Mouse (Mus musculus) liver, embryonic 11.5 days (tissue): ENCODE data around the gene Fam222a. TPM values are rescaled to one million over a fixed set of nuclear protein-coding genes. Genes with fewer than 3 reads are reported as not detected.

Source experiments
- ATAC-seq: fragments of 200-750 bp; cut with Nextera tagmentation; replicated peaks from 2 replicates; pipeline ENCODE4 v1.8.0; 2017; ENCODE audit warnings: moderate number of reproducible peaks, mild to moderate bottlenecking, moderate TSS enrichment, moderate library complexity; ENCODE audit not compliant: low FRiP score
- DNase-seq: peaks from one replicate; pipeline ENCODE4 v3.0.0-alpha.2; 2017; ENCODE audit warnings: low spot score
- H3K27ac ChIP-seq: fragments of 300-500 bp; sonication (generic); 2 replicates; pipeline ENCODE4 v1.5.1; 2014; ENCODE audit warnings: mild to moderate bottlenecking, low read depth, low read length, control low read depth
- H3K27me3 ChIP-seq: fragments of 300-500 bp; sonication (generic); replicated peaks from 2 replicates; pipeline ENCODE4 v1.6.1; 2014; ENCODE audit warnings: low read length, mixed read lengths; ENCODE audit not compliant: control insufficient read depth, insufficient read depth
- H3K36me3 ChIP-seq: fragments of 300-500 bp; sonication (generic); 2 replicates; pipeline ENCODE4 v1.6.1; 2014; ENCODE audit warnings: mild to moderate bottlenecking, low read length, moderate library complexity, mixed read lengths; ENCODE audit not compliant: control insufficient read depth, insufficient read depth
- H3K4me1 ChIP-seq: fragments of 300-500 bp; sonication (generic); replicated peaks from 2 replicates; pipeline ENCODE4 v1.6.1; 2014; ENCODE audit warnings: low read length, mixed read lengths; ENCODE audit not compliant: control insufficient read depth, insufficient read depth
- H3K4me2 ChIP-seq: fragments of 300-500 bp; sonication (generic); 2 replicates; pipeline ENCODE4 v1.6.1; 2014; ENCODE audit warnings: mild to moderate bottlenecking, control low read depth, moderate library complexity
- H3K4me3 ChIP-seq: fragments of 300-500 bp; sonication (generic); 2 replicates; pipeline ENCODE4 v1.5.1; 2014; ENCODE audit warnings: low read depth, low read length, control low read depth
- H3K9ac ChIP-seq: fragments of 300-500 bp; sonication (generic); 2 replicates; pipeline ENCODE4 v1.6.1; 2014; ENCODE audit warnings: low read depth, low read length, control low read depth
- H3K9me3 ChIP-seq: fragments of 300-500 bp; sonication (generic); 2 replicates; pipeline ENCODE4 v1.6.1; 2016; ENCODE audit warnings: low read length, inconsistent platforms, mixed read lengths; ENCODE audit not compliant: control insufficient read depth
- WGBS: fragments of 180-500 bp; shearing (Covaris S2); extraction: QIAGEN DNeasy Blood & Tissue Kit; methylation state at CpG from one replicate; pipeline ENCODE4 v1.1.7; 2014; 5-methylcytosine and 5-hydroxymethylcytosine counted together
- polyA plus RNA-seq: library from polyadenylated mRNA; unstranded; fragments of >200 nt; fragmentation: Nextera tagmentation; extraction: Ambion mirVana; gene quantifications from 2 replicates; pipeline ENCODE4 v1.2.1, GENCODE M21; 2014

Gene Fam222a
- polyA plus RNA-seq, 1 experiment from 2014 or later, result 2.3 TPM

GRCm38 (mm10) chr5:114597652-114598051 is 29.8 kb downstream of the Fam222a start:
- DNase-seq, result no peak
- H3K9me3 ChIP-seq, result no peaks in the 10 kb centered on the region
- H3K36me3 ChIP-seq, result no peaks in the 10 kb centered on the region
- WGBS, result 45% methylated on average over 6 of the region's 6 CpGs
- no peak for ATAC-seq
- H3K4me1 ChIP-seq, result peaks cover 36% of the 10 kb centered on the region
- H3K27me3 ChIP-seq, result 0 out of 2 replicates have a peak, but pooled peaks cover 2% of the 10 kb centered on the region
- H3K4me3 ChIP-seq, result no peak overlapping the region
- H3K27ac ChIP-seq, result 0 out of 2 replicates have a peak overlapping the region, but pooled peaks have one; percentile 39
- no peak overlapping the region for H3K9ac ChIP-seq
- H3K4me2 ChIP-seq, result no peak overlapping the region

- WGBS, result 81% methylated on average over 8 of the region's 8 CpGs
- peaks cover 7% of the 10 kb centered on the region; the same call in 1 of the 2 replicates for H3K4me1 ChIP-seq
- no peaks in the 10 kb centered on the region for H3K9me3 ChIP-seq
- H3K36me3 ChIP-seq, result no peaks in the 10 kb centered on the region
- ATAC-seq (no peak), DNase-seq (no peak)
- H3K9ac ChIP-seq, result no peak overlapping the region
- H3K27ac ChIP-seq, result no peak overlapping the region
- no peak overlapping the region for H3K4me2 ChIP-seq
- H3K27me3 ChIP-seq, result no peaks in the 10 kb centered on the region
- no peak overlapping the region for H3K4me3 ChIP-seq
These were observed 34.2 kb downstream of the Fam222a start for GRCm38 (mm10) chr5:114602012-114602411.

GRCm38 (mm10) chr5:114603975-114604374 is 36.2 kb downstream of the Fam222a start:
- no peaks in the 10 kb centered on the region for H3K36me3 ChIP-seq
- no peak overlapping the region for H3K4me2 ChIP-seq
- no peaks in the 10 kb centered on the region for H3K27me3 ChIP-seq
- DNase-seq, result no peak
- H3K9ac ChIP-seq, result no peak overlapping the region
- 0 out of 2 replicates have a peak, but pooled peaks cover 2% of the 10 kb centered on the region for H3K4me1 ChIP-seq
- H3K4me3 ChIP-seq, result no peak overlapping the region
- H3K9me3 ChIP-seq, result no peaks in the 10 kb centered on the region
- no peak for ATAC-seq
- WGBS, result 75% methylated on average over 5 of the region's 5 CpGs
- no peak overlapping the region for H3K27ac ChIP-seq

GRCm38 (mm10) chr5:114604781-114605290 is 37.0 kb downstream of the Fam222a start:
- no peaks in the 10 kb centered on the region; the same call in 1 of the 2 replicates for H3K27me3 ChIP-seq
- WGBS, result 42% methylated on average over 11 of the region's 11 CpGs
- no peak overlapping the region for H3K4me2 ChIP-seq
- no peaks in the 10 kb centered on the region for H3K9me3 ChIP-seq
- no peak overlapping the region for H3K4me3 ChIP-seq
- no peak overlapping the region for H3K9ac ChIP-seq
- ATAC-seq (no peak), DNase-seq (no peak)
- 0 out of 2 replicates have a peak, but pooled peaks cover 2% of the 10 kb centered on the region for H3K4me1 ChIP-seq
- H3K36me3 ChIP-seq, result no peaks in the 10 kb centered on the region
- H3K27ac ChIP-seq, result no peak overlapping the region

GRCm38 (mm10) chr5:114605981-114606380 is 38.2 kb downstream of the Fam222a start:
- 72% methylated on average over 6 of the region's 6 CpGs for WGBS
- DNase-seq (no peak), ATAC-seq (no peak)
- Histone ChIP-seq H3K9me3 (no peaks in the 10 kb centered on the region), H3K27ac (no peak overlapping the region), H3K4me2 (no peak overlapping the region), H3K9ac (no peak overlapping the region), H3K36me3 (no peaks in the 10 kb centered on the region), H3K4me1 (0 out of 2 replicates have a peak, but pooled peaks cover 2% of the 10 kb centered on the region), H3K27me3 (no peaks in the 10 kb centered on the region; the same call in 1 of the 2 replicates), H3K4me3 (no peak overlapping the region)

- H3K4me3 ChIP-seq, result no peak overlapping the region
- 77% methylated on average over 8 of the region's 8 CpGs for WGBS
- ATAC-seq (no peak), DNase-seq (no peak)
- 0 out of 2 replicates have a peak, but pooled peaks cover 2% of the 10 kb centered on the region for H3K4me1 ChIP-seq
- H3K9ac ChIP-seq, result no peak overlapping the region
- H3K9me3 ChIP-seq, result no peaks in the 10 kb centered on the region
- H3K36me3 ChIP-seq, result no peaks in the 10 kb centered on the region
- no peaks in the 10 kb centered on the region; the same call in 1 of the 2 replicates for H3K27me3 ChIP-seq
- H3K4me2 ChIP-seq, result no peak overlapping the region
- H3K27ac ChIP-seq, result no peak overlapping the region
These were observed 39.8 kb downstream of the Fam222a start for GRCm38 (mm10) chr5:114607651-114608050.

- no peak for ATAC-seq
- 7% methylated on average over 12 of the region's 12 CpGs for WGBS
- 0 out of 2 replicates have a peak, but pooled peaks cover 2% of the 10 kb centered on the region for H3K4me1 ChIP-seq
- H3K4me3 ChIP-seq, result no peak overlapping the region
- H3K4me2 ChIP-seq, result no peak overlapping the region
- no peak overlapping the region for H3K9ac ChIP-seq
- no peak overlapping the region for H3K27ac ChIP-seq
- peak; percentile 69 for DNase-seq
- no peaks in the 10 kb centered on the region for H3K36me3 ChIP-seq
- no peaks in the 10 kb centered on the region; the same call in 1 of the 2 replicates for H3K27me3 ChIP-seq
- no peaks in the 10 kb centered on the region for H3K9me3 ChIP-seq
These were observed 40.7 kb downstream of the Fam222a start for GRCm38 (mm10) chr5:114608516-114608915.

- no peak for ATAC-seq
- Histone ChIP-seq H3K27me3 (no peaks in the 10 kb centered on the region; the same call in 1 of the 2 replicates), H3K4me3 (no peak overlapping the region), H3K4me2 (no peak overlapping the region), H3K27ac (no peak overlapping the region), H3K4me1 (peaks cover 13% of the 10 kb centered on the region), H3K9ac (no peak overlapping the region), H3K36me3 (no peaks in the 10 kb centered on the region), H3K9me3 (no peaks in the 10 kb centered on the region)
- no peak for DNase-seq
- WGBS, result 72% methylated on average over 10 of the region's 10 CpGs
These were observed 43.4 kb downstream of the Fam222a start for GRCm38 (mm10) chr5:114611256-114611655.

- ATAC-seq (no peak), DNase-seq (no peak)
- Histone ChIP-seq H3K4me1 (peaks cover 13% of the 10 kb centered on the region), H3K27me3 (no peaks in the 10 kb centered on the region; the same call in 1 of the 2 replicates), H3K27ac (no peak overlapping the region), H3K36me3 (no peaks in the 10 kb centered on the region), H3K4me3 (no peak overlapping the region), H3K4me2 (no peak overlapping the region; the same call in 1 of the 2 replicates), H3K9me3 (no peaks in the 10 kb centered on the region), H3K9ac (no peak overlapping the region)
- 43% methylated on average over 25 of the region's 25 CpGs for WGBS
These were observed 44.3 kb downstream of the Fam222a start for GRCm38 (mm10) chr5:114611968-114612608.
